10 mouse cellular contexts compared by ENCODE assay signal in genomic region chr3:95700233-95700681, GRCm38 (mm10). TPM values are rescaled to one million over a fixed set of nuclear protein-coding genes. Genes with fewer than 3 reads are reported as not detected.
DNase-seq lines count a peak whose midpoint lies in the region; ATAC-seq and TF ChIP-seq lines count a peak whose summit lies in the region.
"Had no signal": no experiment of that assay in that cellular context is flagged by ENCODE, and none has a peak within 500 bp of the region (broad histone marks: within the 10 kb centered on the region; RNA-seq: fewer than 3 reads in every experiment).

No protein-coding gene starts in this region.

- TF ChIP-seq CTCF in liver, postnatal 0 days (IDR thresholded peaks at IDR 0.05; ENCODE audit: low read depth) = no peak

- 55% methylated on average over 6 of the region's 6 CpGs for WGBS in liver, postnatal 0 days (ENCODE audit: insufficient replicate concordance)

- peak; percentile 66 for ATAC-seq in liver, postnatal 0 days
- ATAC-seq in activated CD4-positive, CD25-positive, alpha-beta regulatory T cell, adult 4 months = no peak

- no peak overlapping the region for H3K27ac ChIP-seq in liver, postnatal 0 days (ENCODE audit: low read depth)
- H3K27ac ChIP-seq: macrophage had no signal

- H3K4me2 ChIP-seq in liver, postnatal 0 days (ENCODE audit: low read depth, low read length) = no peak overlapping the region

- no peak overlapping the region for H3K4me3 ChIP-seq in liver, postnatal 0 days (ENCODE audit: low read depth, low read length)

- H3K9me3 ChIP-seq in liver, postnatal 0 days (ENCODE audit: low read length) = no peaks in the 10 kb centered on the region

- H3K27me3 ChIP-seq in liver, postnatal 0 days (ENCODE audit: insufficient read depth, low read length) = no peaks in the 10 kb centered on the region

- peak; percentile 50 to 77 for DNase-seq in adrenal gland, adult (ENCODE audit: inconsistent age in 2 of 2, low spot score in 1 of 2)
- no peak for DNase-seq in adrenal gland, postnatal 25 days
- peak; percentile 20 to 48 for DNase-seq in kidney, postnatal 25 days
- no peak for DNase-seq in kidney, postnatal 14 days
- DNase-seq in cerebellum, adult 9-11 months = peak; percentile 82
- DNase-seq in liver, postnatal 0 days = peak; percentile 49
- DNase-seq in right cerebral cortex, adult 18-20 months = no peak
- DNase-seq: thymus, postnatal 25 days had no signal

- H3K36me3 ChIP-seq in liver, postnatal 0 days (replicated peaks; ENCODE audit: insufficient read depth, low read length) = no peaks in the 10 kb centered on the region

- no peak overlapping the region for H3K9ac ChIP-seq in liver, postnatal 0 days (replicated peaks)

- no peak for TF ChIP-seq EP300 in liver, postnatal 0 days (IDR thresholded peaks at IDR 0.05; ENCODE audit: low read depth)

- H3K4me1 ChIP-seq in liver, postnatal 0 days (ENCODE audit: insufficient read depth) = peaks cover 12% of the 10 kb centered on the region

RNA-seq across cellular contexts. Expression of gene Adamtsl4, which starts 12.5 kb away (rescaled TPM):
- 5.6 and 6.1 TPM in 2 replicates for total RNA-seq in adrenal gland, postnatal 25 days (2021)
- 2.5 and 2.6 TPM in 2 replicates for polyA plus RNA-seq in liver, postnatal 0 days (2015; fragmentation: Nextera tagmentation; extraction: Ambion mirVana)
- 1 to 10 TPM; 3.2 to 3.5 TPM for polyA plus RNA-seq in activated CD4-positive, CD25-positive, alpha-beta regulatory T cell, adult 4 months (2017; shearing (Covaris generic))

RNA-seq across cellular contexts. Expression of gene Ecm1, which starts 39.1 kb away (rescaled TPM):
- 306 and 318 TPM in 2 replicates for total RNA-seq in adrenal gland, postnatal 25 days (2021)
- 81.2 and 90.1 TPM in 2 replicates for polyA plus RNA-seq in liver, postnatal 0 days (2015; fragmentation: Nextera tagmentation; extraction: Ambion mirVana)
- polyA plus RNA-seq in activated CD4-positive, CD25-positive, alpha-beta regulatory T cell, adult 4 months (2017; shearing (Covaris generic)) = 100 to 1,000 TPM; 115 to 149 TPM

RNA-seq across cellular contexts. Expression of gene Mcl1, which starts 41.7 kb away (rescaled TPM):
- 165 and 167 TPM in 2 replicates for total RNA-seq in adrenal gland, postnatal 25 days (2021)
- polyA plus RNA-seq in liver, postnatal 0 days (2015; fragmentation: Nextera tagmentation; extraction: Ambion mirVana) = 36.2 and 38.2 TPM in 2 replicates
- polyA plus RNA-seq in activated CD4-positive, CD25-positive, alpha-beta regulatory T cell, adult 4 months (2017; shearing (Covaris generic)) = 10 to 100 TPM; 62.9 to 76.7 TPM

RNA-seq across cellular contexts. Expression of gene Tars2, which starts 59.7 kb away (rescaled TPM):
- 54.5 and 58.8 TPM in 2 replicates for total RNA-seq in adrenal gland, postnatal 25 days (2021)
- polyA plus RNA-seq in liver, postnatal 0 days (2015; fragmentation: Nextera tagmentation; extraction: Ambion mirVana) = 16.4 and 21.0 TPM in 2 replicates
- 10 to 100 TPM; 67.4 to 73.6 TPM for polyA plus RNA-seq in activated CD4-positive, CD25-positive, alpha-beta regulatory T cell, adult 4 months (2017; shearing (Covaris generic))

Comparison
In these comparisons a context has a peak if more than half of its experiments do, and no peak if none do; other contexts are left out.
1. DNase-seq: peak in adrenal gland, adult (2 of 2), kidney, postnatal 25 days (2 of 2), cerebellum, adult 9-11 months (single experiment) and liver, postnatal 0 days (single experiment); none in adrenal gland, postnatal 25 days (single experiment), kidney, postnatal 14 days (single experiment) and right cerebral cortex, adult 18-20 months (single experiment).